Mouse (Mus musculus) intestine, embryonic 16.5 days (tissue): ENCODE results near the gene Tfap2a. TPM values are rescaled to one million over a fixed set of nuclear protein-coding genes. Genes with fewer than 3 reads are reported as not detected.

Source experiments
- ATAC-seq: fragments of 200-750 bp; cut with Nextera tagmentation; 2 replicates; pipeline ENCODE4 v1.8.0; 2017; ENCODE audit warnings: moderate TSS enrichment, moderate library complexity
- H3K27ac ChIP-seq: fragments of 300-500 bp; sonication (generic); 2 replicates; pipeline ENCODE4 v1.5.1; 2014; ENCODE audit warnings: mild to moderate bottlenecking, low read length
- H3K27me3 ChIP-seq: fragments of 300-500 bp; sonication (generic); replicated peaks from 2 replicates; pipeline ENCODE4 v1.6.1; 2014; ENCODE audit warnings: low read length, control low read depth, mixed read lengths; ENCODE audit not compliant: control insufficient read depth, insufficient read depth
- H3K36me3 ChIP-seq: fragments of 300-500 bp; sonication (generic); 2 replicates; pipeline ENCODE4 v1.6.1; 2014; ENCODE audit warnings: low read length, control low read depth; ENCODE audit not compliant: control insufficient read depth, insufficient read depth
- H3K4me1 ChIP-seq: fragments of 300-500 bp; sonication (generic); 2 replicates; pipeline ENCODE4 v1.6.1; 2014; ENCODE audit warnings: low read length, control low read depth, mixed read lengths; ENCODE audit not compliant: control insufficient read depth, insufficient read depth
- H3K4me2 ChIP-seq: fragments of 300-500 bp; sonication (generic); 2 replicates; pipeline ENCODE4 v1.6.1; 2014; ENCODE audit warnings: low read depth, low read length, control low read depth
- H3K4me3 ChIP-seq: fragments of 300-500 bp; sonication (generic); 2 replicates; pipeline ENCODE4 v1.5.1; 2014; ENCODE audit warnings: mild to moderate bottlenecking, low read length
- H3K9ac ChIP-seq: fragments of 300-500 bp; sonication (generic); 2 replicates; pipeline ENCODE4 v1.6.1; 2014; ENCODE audit warnings: low read depth, low read length
- H3K9me3 ChIP-seq: fragments of 300-500 bp; sonication (generic); 2 replicates; pipeline ENCODE4 v1.6.1; 2016; ENCODE audit warnings: low read length, control low read depth; ENCODE audit not compliant: control insufficient read depth
- WGBS: fragments of 180-500 bp; shearing (Covaris S2); extraction: QIAGEN DNeasy Blood & Tissue Kit; methylation state at CpG from one replicate; pipeline ENCODE4 v1.1.7; 2014; 5-methylcytosine and 5-hydroxymethylcytosine counted together
- polyA plus RNA-seq: library from polyadenylated mRNA; unstranded; fragments of >200 nt; fragmentation: Nextera tagmentation; extraction: Ambion mirVana; gene quantifications from 2 replicates; pipeline ENCODE4 v1.2.1, GENCODE M21; 2015

The Tfap2a gene
- polyA plus RNA-seq, 1 experiment from 2014 or later: 0.24 TPM

- Histone ChIP-seq H3K27me3 (peaks cover 58% of the 10 kb centered on the region), H3K27ac (no peak overlapping the region), H3K4me3 (no peak overlapping the region), H3K36me3 (no peaks in the 10 kb centered on the region), H3K4me2 (no peak overlapping the region), H3K4me1 (peaks cover 23% of the 10 kb centered on the region), H3K9ac (no peak overlapping the region), H3K9me3 (no peaks in the 10 kb centered on the region)
- no peak for ATAC-seq
- 3% methylated on average over 13 of the region's 13 CpGs for WGBS
Measured at GRCm38 (mm10) chr13:40729037-40729436, 9.1 kb downstream of the Tfap2a start.

GRCm38 (mm10) chr13:40728626-40728990, 9.6 kb downstream of the Tfap2a start:
- Histone ChIP-seq H3K4me3 (no peak overlapping the region), H3K4me2 (no peak overlapping the region), H3K9ac (no peak overlapping the region), H3K9me3 (no peaks in the 10 kb centered on the region), H3K4me1 (peaks cover 21% of the 10 kb centered on the region), H3K27ac (no peak overlapping the region), H3K27me3 (peaks cover 54% of the 10 kb centered on the region), H3K36me3 (no peaks in the 10 kb centered on the region)
- ATAC-seq: no peak
- 2% methylated on average over 15 of the region's 15 CpGs for WGBS

- 3% methylated on average over 42 of the region's 42 CpGs for WGBS
- ATAC-seq: no peak
- Histone ChIP-seq H3K4me3 (no peak overlapping the region), H3K27ac (no peak overlapping the region), H3K9ac (no peak overlapping the region), H3K36me3 (no peaks in the 10 kb centered on the region), H3K27me3 (peaks cover 48% of the 10 kb centered on the region), H3K9me3 (no peaks in the 10 kb centered on the region), H3K4me2 (no peak overlapping the region), H3K4me1 (peaks cover 16% of the 10 kb centered on the region)
Measured at GRCm38 (mm10) chr13:40727731-40728625, 10.2 kb downstream of the Tfap2a start.

GRCm38 (mm10) chr13:40725924-40726323, 12.3 kb downstream of the Tfap2a start:
- 11% methylated on average over 7 of the region's 7 CpGs for WGBS
- Histone ChIP-seq H3K27ac (no peak overlapping the region), H3K9ac (no peak overlapping the region), H3K9me3 (no peaks in the 10 kb centered on the region), H3K4me1 (peaks cover 5% of the 10 kb centered on the region; the same call in 1 of the 2 replicates), H3K4me3 (no peak overlapping the region), H3K36me3 (no peaks in the 10 kb centered on the region), H3K4me2 (no peak overlapping the region), H3K27me3 (peaks cover 37% of the 10 kb centered on the region)
- no peak for ATAC-seq

- Histone ChIP-seq H3K4me2 (peak overlapping the region; percentile 95), H3K4me1 (no peaks in the 10 kb centered on the region), H3K27me3 (peaks cover 51% of the 10 kb centered on the region), H3K9ac (peak overlapping the region; percentile 57), H3K36me3 (no peaks in the 10 kb centered on the region), H3K9me3 (no peaks in the 10 kb centered on the region), H3K4me3 (peak overlapping the region; percentile 56), H3K27ac (no peak overlapping the region)
- WGBS: 15% methylated on average over 5 of the region's 5 CpGs
- no peak for ATAC-seq
Measured at GRCm38 (mm10) chr13:40723598-40723920, 14.6 kb downstream of the Tfap2a start.

- Histone ChIP-seq H3K9ac (peak overlapping the region; percentile 57), H3K4me3 (peak overlapping the region; percentile 56), H3K9me3 (no peaks in the 10 kb centered on the region), H3K36me3 (no peaks in the 10 kb centered on the region), H3K4me1 (no peaks in the 10 kb centered on the region), H3K4me2 (peak overlapping the region; percentile 95), H3K27ac (no peak overlapping the region), H3K27me3 (peaks cover 51% of the 10 kb centered on the region)
- WGBS: under 1% methylated on average over 60 of the region's 70 CpGs
- peak; percentile 97 for ATAC-seq
Measured at GRCm38 (mm10) chr13:40722741-40723597, 15.2 kb downstream of the Tfap2a start.

- no peak for ATAC-seq
- no peak overlapping the region for H3K4me2 ChIP-seq
- no peaks in the 10 kb centered on the region for H3K4me1 ChIP-seq
- H3K4me3 ChIP-seq: no peak overlapping the region
- no peak overlapping the region for H3K27ac ChIP-seq
- no peaks in the 10 kb centered on the region for H3K9me3 ChIP-seq
- H3K9ac ChIP-seq: no peak overlapping the region
- no peaks in the 10 kb centered on the region for H3K36me3 ChIP-seq
- H3K27me3 ChIP-seq: peaks cover 54% of the 10 kb centered on the region
- 17% methylated on average over 9 of the region's 9 CpGs for WGBS
Measured at GRCm38 (mm10) chr13:40719741-40720082, 18.5 kb downstream of the Tfap2a start.

- no peak for ATAC-seq
- Histone ChIP-seq H3K27me3 (peaks cover 59% of the 10 kb centered on the region), H3K36me3 (no peaks in the 10 kb centered on the region), H3K4me1 (no peaks in the 10 kb centered on the region), H3K4me2 (no peak overlapping the region), H3K27ac (no peak overlapping the region), H3K4me3 (no peak overlapping the region), H3K9ac (no peak overlapping the region), H3K9me3 (no peaks in the 10 kb centered on the region)
- 27% methylated on average over 14 of the region's 14 CpGs for WGBS
Measured at GRCm38 (mm10) chr13:40719066-40719740, 19.0 kb downstream of the Tfap2a start.
